Mouse (Mus musculus): ENCODE results near the gene Hist2h2ab. TPM values are rescaled to one million over a fixed set of nuclear protein-coding genes. Genes with fewer than 3 reads are reported as not detected.
A peak's percentile ranks its signal among the peaks of the same experiment; 100 is the strongest.
"Not testable (repeated sequence)": the region's sequence is repeated elsewhere in the genome, so short reads cannot be mapped to it uniquely, and the experiment has no call there.

Hist2h2ab gene
- total RNA-seq, 2 experiments from 2014 or later: 2.9 to 239 TPM

DNA sequence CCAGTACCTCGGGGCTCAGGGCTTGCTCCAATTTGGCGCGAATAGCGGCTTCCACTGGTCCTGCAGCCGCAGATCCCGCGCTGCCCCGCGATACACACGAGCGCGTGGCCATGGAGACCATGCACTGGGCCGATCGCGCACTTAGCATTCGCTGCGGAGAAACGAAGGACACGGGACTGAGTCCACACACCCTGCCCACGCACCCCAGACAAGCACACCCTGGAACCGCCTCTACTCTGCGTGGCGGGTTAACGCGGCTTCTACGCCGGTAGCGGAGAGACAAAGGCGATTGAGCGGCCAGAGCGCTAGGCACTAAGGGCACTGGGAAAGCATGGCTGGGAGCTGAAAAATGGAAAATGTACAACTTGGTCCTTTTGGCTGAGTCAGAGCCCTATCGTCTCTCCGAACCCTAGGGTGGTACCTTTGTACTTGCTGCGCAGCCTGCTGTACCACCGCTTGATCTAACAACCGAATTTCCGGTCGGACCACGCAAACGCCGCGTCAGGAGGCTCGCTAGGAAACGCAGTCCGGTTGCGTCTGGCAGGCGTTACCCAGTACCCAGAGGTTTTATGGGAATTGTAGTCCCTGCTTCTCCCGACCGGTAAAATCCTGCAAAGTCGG is 22.4 kb upstream of the Hist2h2ab start:
- ATAC-seq (replicated peaks; ENCODE audit: poor library complexity, severe bottlenecking): peak; percentile 68

DNA sequence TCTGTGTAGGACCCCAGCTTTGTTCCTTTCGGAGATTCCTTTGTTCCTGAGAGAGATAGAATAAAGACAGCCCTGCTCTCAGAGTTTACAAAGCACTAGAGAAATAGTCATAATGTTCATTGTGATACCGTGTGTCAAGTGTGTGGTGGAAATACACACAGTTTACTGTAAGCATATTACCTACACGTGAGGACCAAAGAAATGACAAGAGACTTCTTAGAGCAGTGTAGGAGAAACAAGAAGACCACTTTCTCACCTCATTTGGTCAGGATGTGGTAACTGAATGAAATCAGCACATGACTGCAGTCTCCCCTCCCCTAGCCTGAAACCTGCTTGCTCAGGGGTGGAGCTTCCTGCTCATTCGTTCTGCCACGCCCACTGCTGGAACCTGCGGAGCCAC is 21.5 kb upstream of the Hist2h2ab start:
- ATAC-seq (replicated peaks; ENCODE audit: poor library complexity, severe bottlenecking): peak; percentile 49

GRCm38 (mm10) chr3:96198601-96199251 is 20.9 kb upstream of the Hist2h2ab start:
- not testable (repeated sequence) for ATAC-seq (replicated peaks; ENCODE audit: poor library complexity, severe bottlenecking)

GRCm38 (mm10) chr3:96199731-96200130 is 19.9 kb upstream of the Hist2h2ab start:
- no peak for ATAC-seq (replicated peaks; ENCODE audit: poor library complexity, severe bottlenecking)

DNA sequence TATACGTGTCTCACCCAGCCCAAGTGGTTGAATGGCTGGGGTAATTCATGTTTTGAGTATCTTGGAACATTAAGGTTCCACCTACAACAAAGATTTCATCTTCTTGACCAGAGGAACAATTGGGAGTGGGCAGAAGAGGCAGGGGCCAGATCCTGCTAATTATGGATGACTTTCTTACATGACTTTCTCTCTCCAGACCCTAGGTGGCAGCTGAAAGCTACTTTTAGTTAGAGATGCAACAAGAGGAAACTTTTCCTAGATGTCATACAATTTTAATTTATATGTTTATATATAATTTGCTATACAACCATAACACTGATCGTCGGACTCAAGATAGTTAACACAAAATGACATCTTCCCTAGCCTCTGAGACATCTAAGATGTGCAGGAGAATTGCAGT is 11.8 kb upstream of the Hist2h2ab start:
- ATAC-seq (replicated peaks; ENCODE audit: poor library complexity, severe bottlenecking): no peak

DNA sequence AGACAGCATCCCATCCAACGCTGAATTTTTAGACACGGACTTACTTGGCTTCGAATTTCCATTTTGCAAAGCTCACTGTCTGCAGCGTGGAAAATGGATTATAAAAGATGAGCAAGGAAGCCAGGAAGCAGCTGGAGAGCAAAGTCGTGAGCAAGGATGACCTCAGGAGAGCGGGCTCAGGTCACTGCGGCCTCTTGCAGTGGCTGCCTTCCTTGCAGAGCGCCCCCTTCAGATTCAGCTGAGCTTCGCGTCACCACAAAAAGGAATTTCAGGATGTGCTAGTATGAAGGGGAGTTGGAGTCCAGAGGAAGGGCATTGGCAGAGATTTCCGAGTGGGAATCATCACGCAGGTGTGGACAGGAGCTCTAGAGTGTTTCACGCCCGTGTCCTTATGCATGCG is 10.4 kb upstream of the Hist2h2ab start:
- ATAC-seq (replicated peaks; ENCODE audit: poor library complexity, severe bottlenecking): no peak

- ATAC-seq (replicated peaks; ENCODE audit: poor library complexity, severe bottlenecking): 0 out of 2 replicates have a peak, but pooled peaks have one; percentile 10
These were observed 449 bp upstream of the Hist2h2ab start for GRCm38 (mm10) chr3:96219191-96219641.

DNA sequence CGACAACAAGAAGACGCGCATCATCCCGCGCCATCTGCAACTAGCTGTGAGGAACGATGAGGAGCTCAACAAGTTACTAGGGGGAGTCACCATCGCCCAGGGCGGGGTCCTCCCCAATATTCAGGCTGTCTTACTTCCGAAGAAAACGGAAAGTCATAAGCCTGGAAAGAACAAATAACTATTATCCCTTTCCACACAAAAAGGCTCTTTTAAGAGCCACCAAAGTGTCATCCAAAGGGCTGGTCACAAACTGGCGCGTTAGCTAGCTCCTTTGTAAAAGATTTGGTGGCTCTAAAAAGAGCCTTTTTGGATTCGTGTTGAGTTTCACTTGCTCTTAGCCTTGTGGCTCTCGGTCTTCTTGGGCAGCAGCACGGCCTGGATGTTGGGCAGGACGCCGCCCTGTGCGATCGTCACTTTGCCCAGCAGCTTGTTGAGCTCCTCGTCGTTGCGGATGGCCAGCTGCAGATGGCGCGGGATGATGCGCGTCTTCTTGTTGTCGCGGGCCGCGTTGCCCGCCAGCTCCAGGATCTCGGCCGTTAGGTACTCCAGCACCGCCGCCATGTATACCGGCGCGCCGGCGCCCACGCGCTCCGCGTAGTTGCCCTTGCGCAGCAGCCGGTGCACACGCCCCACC is 583 bp downstream of the Hist2h2ab start:
- peak; percentile 5; the same call in 1 of the 2 replicates for ATAC-seq (replicated peaks; ENCODE audit: poor library complexity, severe bottlenecking)

DNA sequence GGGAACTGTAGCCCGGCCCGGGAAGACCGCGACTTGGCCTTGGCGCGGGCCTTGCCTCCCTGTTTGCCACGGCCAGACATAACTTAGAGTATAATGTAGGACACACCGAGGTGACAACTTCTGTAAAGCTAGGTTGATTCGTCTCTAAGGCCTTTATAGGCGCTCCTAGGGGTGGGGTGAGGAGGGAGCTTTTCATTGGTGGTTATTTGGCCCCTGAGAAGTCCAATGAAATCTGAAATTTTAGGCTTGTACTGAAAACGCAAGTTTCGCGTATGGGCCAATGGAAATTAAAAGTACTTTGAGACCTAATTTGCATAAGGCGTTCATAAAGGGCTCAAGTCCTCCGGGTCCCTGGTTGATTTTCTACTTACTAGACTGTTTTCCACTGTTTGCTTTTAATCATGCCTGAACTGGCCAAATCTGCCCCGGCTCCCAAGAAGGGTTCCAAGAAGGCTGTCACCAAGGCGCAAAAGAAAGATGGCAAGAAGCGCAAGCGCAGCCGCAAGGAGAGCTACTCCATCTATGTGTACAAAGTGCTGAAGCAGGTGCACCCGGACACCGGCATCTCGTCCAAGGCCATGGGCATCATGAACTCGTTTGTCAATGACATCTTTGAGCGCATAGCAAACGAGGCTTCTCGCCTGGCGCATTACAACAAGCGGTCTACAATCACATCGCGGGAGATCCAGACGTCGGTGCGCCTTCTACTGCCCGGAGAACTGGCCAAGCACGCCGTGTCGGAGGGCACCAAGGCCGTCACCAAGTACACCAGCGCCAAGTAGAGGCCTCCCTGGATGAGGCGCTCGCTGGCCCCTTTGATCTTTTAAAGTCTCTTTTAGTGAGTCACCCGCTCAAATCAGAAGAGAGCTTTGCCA is 1.3 kb downstream of the Hist2h2ab start, which contains the start of the genes Hist2h2ac and Hist2h2be:
Hist2h2ac (minus strand) TSS at position 116 of the 875 bp plus-strand sequence.
Hist2h2be (plus strand) TSS at position 355 of the 875 bp plus-strand sequence.
- peak; percentile 78 for ATAC-seq (replicated peaks; ENCODE audit: poor library complexity, severe bottlenecking)

DNA sequence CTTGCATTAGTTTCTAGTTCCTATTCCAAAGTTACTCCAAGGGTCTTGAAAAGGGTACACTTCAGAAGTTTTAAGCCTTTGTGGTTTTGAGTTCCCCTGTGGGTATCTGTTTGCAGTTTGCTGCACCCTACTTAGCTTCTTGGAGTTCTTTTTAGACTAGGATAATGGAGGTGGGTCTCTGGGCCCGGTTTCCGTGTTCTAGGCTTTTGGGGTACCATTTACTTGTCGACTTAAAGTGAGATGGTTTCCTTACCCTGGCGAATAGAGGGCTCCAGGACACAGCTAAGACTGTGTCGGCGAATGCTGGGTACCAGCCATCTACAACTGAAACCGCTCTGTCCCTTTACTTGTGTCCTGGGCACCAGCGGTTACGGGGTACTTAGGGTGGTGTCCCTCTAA is 2.0 kb downstream of the Hist2h2ab start:
- ATAC-seq (replicated peaks; ENCODE audit: poor library complexity, severe bottlenecking): peak; percentile 0; the same call in 1 of the 2 replicates

- ATAC-seq (replicated peaks; ENCODE audit: poor library complexity, severe bottlenecking): no peak
These were observed 3.1 kb downstream of the Hist2h2ab start for GRCm38 (mm10) chr3:96222774-96223173.

- no peak for ATAC-seq (replicated peaks; ENCODE audit: poor library complexity, severe bottlenecking)
These were observed 5.8 kb downstream of the Hist2h2ab start for GRCm38 (mm10) chr3:96225421-96225820.

DNA sequence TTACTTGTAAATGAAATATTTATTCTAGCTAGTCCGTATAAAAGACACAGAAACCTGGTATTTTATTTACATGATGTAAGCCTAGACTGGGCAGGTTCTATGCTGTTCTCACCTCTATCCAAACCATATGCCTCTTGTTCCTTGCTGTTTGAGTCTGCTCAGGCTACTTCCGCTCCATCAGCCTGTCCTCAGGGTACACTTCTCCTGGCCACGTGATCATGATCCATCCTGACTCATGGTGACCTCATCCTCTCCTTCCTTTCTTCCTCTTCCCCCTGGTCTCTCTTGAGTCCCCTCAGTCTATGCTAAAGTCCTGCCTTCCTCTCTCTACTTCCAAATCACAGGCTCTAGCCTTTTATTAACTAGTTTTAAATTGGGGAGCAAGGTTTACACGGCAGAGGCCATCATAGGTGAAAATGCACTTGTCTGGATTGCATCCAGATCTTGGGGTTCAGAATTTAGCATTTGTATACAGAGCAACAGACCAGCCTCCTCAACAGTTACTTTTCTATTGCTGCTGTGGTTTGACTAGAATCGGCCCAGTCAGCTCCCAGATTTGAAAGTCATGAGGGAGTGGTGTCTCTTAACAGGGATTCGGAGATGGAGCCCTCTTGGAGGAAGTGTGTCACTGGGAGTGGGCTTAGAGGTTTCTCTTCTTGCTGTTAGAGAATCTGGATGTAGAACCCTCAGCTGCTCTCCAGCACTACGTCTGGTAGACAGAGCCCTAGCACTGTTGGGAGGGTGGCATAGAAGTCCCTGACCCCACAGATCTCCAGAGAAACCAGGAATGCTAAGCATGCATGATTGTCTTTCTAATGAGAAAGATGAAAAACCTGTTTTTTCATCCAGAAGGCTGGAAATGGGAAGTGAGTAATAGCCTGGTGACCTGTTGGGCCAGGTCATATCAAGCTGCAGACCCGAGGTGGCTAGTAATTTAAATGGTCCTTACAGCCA is 7.3 kb downstream of the Hist2h2ab start:
- ATAC-seq (replicated peaks; ENCODE audit: poor library complexity, severe bottlenecking): peak; percentile 87

DNA sequence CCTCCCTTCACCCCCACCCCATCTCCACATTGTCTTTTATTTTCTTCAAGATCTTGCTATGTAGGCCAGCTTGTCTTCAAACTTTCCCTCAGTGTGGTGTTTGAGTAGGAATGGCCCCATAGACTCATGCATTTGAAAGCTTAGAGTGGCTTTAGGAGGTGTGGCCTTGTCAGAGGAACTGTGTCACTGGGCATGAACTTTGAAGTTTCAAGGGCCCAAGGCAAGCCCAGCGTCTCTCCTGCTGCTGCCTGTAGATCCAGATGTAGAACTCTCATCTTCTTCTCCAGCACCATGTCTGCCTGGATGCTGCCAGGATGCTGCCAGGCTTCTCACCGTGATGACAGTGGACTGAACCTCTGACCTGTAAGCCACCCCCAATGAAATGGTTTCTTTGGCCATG is 9.2 kb downstream of the Hist2h2ab start:
- no peak for ATAC-seq (replicated peaks; ENCODE audit: poor library complexity, severe bottlenecking)

GRCm38 (mm10) chr3:96230404-96230803 is 10.7 kb downstream of the Hist2h2ab start:
- ATAC-seq (replicated peaks; ENCODE audit: poor library complexity, severe bottlenecking): peak; percentile 73

GRCm38 (mm10) chr3:96230910-96231757 is 11.5 kb downstream of the Hist2h2ab start:
- ATAC-seq (replicated peaks; ENCODE audit: poor library complexity, severe bottlenecking): no peak

DNA sequence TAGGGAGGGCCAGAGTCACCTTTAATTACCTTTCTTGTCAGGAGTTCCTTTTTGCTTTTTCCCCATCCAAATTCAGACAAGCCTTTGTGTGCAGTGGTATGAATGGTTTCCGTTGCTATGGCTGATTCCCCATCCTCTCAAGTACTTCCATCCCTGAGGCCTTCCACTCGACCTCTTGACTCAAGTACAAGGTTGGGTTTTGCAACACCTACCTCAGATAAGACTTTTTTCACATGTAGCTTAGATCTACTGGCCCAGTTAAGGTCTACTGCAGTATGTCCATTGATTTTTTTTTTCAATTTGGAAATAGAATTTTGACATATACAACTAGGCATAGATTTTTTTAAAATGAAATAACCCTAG is 12.1 kb downstream of the Hist2h2ab start:
- no peak for ATAC-seq (replicated peaks; ENCODE audit: poor library complexity, severe bottlenecking)

GRCm38 (mm10) chr3:96234914-96235313 is 15.2 kb downstream of the Hist2h2ab start:
- ATAC-seq (replicated peaks; ENCODE audit: poor library complexity, severe bottlenecking): no peak
